Mouse (Mus musculus) natural killer cell, adult 2 months (primary cell): ENCODE data around the gene Rhou.

Experiments used
- DNase-seq, 2 experiments: peaks; one replicate each; pipeline ENCODE4 v3.0.0; 2022; ENCODE audit warnings: low spot score in 2 of 2

Gene Rhou

DNA sequence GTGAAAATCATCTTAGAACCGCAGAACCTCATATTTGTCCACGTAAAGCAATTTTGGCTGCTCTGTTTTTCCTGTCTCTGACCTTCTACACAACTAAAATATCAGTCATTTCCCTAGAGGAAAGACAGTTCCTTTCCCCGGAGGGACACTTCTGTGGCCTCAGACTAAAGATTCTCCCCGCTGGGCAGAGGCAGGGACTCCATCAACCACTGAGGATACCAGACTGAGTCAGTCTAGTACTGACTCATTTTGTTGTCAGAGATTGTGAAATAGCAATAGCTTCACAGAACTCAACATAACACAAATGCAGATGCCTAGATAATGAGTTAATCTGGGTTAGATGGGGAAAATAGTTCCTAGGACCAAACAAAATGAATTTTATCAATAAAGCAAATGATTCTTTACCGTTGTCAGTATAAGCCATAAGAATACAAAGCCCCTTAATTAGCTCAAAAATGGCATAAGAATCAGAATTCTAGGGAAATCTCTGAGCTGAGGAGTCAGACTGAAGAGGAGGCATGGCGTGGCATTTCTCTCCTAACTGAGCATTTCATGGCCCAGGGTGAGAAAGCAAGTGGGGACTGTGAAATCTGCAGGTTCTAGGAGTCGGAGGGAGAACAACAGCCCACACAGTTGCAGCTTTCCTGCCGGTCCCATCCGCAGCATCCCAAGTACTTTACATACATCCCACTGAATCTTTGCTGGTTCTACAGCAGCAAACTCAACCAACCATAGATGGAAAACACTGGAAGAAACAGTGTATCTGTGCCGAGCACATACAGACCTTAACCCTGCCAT, 38.6 kb downstream of the Rhou start:
- DNase-seq, result no peak

DNA sequence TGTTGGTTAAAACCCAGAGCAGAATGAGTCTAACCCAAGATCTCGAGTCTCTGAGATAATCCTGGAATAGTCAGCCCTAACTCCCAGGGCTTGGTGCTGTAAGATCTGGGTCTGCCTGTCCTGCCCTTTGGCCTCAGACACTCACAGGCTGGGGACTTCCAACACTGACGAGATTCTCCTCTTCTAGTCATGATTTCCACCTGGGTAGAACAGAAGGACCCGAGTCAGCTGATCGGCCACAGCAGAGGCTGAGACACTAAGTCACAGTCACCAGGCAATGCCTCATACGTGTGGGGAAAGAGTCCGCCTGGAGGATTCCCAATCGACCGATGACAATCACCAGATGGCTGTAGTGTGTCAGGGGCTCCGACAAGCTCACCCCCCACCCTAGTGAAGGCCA, 42.4 kb downstream of the Rhou start:
- DNase-seq, result no peak

DNA sequence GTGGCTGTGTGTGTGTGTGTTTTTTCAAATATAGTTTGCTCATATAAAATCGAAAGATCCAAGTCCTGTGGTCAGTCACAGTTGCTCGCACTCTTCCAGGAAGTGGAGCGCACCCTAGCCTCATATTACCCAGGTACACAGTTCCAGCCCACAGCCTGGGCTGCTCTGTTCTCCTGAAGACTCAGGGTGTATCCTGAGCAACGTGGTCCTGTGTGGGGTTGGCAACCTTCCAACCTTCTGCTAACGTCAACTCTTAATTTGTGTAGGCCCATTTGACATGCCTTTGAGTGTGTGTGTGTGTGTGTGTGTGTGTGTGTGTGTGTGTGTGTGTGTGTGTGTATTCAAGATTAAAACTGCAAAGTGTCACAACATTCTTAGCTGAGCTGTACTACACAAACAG, 43.6 kb downstream of the Rhou start:
- DNase-seq, result no peak

DNA sequence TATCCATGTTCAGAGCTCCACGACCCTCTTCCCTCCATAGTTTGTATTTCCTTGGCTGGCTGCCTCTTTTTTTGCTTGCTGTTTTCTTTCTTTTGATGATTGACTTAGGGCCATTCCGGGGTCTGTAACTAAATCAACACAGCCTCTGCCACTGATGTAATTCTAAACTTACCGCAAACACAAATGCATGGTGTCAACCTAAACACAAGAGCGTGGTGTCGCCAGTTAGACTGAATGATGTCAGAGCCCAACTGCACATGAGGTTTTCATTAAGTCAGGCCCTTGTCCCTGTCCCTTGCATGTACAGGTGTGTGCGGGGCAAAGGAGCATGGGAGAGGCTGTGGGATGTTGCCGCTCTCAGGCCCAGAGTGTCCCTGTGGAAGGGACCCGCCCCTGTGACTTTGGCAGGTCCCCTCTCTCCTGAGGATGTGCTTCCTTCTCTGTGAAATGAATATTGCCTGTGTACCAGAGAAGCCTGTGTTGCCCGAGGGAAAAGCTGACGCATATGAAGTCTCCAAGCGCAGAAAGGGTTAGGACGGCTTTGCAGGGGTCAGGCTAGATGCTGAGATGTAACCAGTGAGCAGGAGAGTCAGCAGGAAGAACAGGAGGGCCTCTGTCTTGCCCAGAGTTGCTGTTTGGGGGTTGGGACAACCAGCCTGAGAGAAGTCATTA, 46.8 kb downstream of the Rhou start:
- no peak for DNase-seq

DNA sequence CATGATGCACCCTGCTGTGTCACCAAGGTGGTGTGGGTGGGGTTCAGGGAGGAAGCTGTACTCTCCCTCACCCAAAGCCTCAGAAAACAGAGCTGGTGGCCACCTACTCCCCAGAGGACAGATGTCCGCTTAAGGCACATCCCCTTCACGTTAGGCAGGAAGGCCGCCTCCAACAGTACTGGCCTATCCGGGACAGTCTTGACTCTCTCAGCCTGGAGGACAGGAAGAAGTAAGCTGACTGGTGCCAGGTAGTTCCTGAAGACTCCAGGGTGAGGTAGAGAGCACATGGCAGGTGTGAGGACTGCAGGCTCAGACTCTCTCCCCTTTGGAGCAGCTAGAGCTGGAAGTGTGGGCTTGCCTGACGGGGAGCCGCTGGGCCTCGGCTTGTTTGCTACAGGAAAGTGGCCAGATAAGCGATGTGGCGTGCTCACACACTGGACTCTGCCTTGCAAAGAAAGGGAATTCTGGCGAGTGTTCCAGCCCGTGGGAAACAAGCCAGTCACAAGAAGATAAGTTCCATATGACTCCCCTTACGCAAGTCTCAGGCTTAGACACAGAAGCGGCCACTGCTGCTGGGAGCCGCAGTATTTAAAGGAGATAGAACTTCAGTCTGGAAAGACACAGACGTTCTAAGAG, 48.3 kb downstream of the Rhou start:
- DNase-seq, result no peak

DNA sequence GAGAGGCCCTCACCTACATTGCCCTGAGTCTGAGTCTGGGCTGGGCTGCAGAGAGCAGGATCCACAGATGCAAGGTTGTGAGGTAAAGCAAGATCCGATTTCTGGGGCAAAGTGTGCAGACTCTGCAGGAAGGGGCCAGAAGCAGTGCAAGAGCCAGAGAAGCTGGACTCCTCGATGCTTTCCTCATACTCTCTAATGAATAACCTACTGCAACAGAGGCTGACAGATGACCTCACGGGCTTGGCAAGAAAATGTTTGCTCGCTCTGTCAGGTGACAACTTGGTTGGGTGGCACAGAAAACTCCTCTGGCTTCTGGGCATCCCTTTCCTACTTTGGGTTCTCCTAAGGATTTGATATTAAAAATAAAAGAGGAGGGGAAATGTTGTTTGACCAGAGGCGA, 51.6 kb downstream of the Rhou start:
- DNase-seq, result no peak

DNA sequence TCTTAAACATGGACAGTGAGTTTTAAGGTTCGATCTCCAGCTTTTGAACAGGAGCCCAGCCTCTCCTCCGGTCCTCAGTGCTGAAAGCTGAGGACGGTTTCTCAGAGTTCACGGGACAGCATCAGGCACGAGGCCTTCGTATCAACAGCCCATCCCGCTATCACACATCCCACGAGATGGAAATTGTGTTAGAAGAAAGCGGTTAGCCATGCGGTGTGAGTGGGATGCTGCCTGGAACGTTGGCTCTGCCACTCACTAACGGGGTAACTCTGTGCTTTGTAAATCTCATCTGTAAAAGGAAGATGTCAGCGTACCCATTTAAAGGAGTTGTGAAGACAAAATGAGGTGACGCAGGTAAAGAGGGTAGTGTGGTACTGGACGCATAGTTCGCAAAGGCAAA, 53.4 kb downstream of the Rhou start:
- no peak for DNase-seq

DNA sequence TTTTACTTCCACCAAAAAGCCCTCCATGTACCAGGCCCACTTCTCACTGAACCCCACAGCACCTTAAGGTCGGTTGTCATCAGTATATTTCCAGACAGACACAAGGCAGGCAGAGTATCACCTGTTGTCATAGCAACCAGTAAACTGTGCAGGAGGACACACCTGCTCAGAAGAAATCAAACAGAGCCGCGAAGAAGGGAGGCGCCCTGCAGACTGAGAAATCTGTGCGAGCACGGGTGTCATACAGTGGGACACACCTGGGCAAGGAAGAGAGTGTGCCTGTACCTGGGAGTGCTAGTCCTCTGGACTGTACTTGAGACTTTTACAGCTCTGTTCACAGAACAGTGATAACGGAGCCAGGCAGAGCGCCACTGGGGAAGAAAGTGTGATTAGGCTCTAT, 55.0 kb downstream of the Rhou start:
- no peak for DNase-seq

DNA sequence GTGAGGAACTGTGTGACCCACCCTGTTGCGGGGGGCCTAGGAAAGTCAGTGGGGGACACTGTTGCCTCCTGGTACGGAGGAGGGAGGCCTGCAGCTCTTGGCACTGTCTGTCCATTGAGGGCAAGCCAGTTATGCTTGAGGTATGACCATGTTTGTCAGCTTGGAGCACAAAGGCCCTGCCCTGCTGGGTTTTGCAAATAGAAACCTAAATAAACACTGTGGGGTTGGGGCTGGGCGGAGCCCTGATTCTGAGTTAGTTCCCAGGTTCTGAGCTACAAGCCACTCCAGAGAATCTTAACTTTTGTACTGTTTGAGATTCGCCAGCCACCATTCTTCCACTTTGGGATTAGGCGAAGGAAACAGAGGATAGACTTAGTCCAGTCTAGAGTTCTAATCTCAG, 56.6 kb downstream of the Rhou start:
- DNase-seq, result no peak
